Mouse (Mus musculus): ENCODE measurements around the gene Slc1a3. TPM values are rescaled to one million over a fixed set of nuclear protein-coding genes. Genes with fewer than 3 reads are reported as not detected.
A peak's percentile ranks its signal among the peaks of the same experiment; 100 is the strongest.

Gene Slc1a3
- polyA plus RNA-seq, 1 experiment from 2014 or later = 48.7 TPM

DNA sequence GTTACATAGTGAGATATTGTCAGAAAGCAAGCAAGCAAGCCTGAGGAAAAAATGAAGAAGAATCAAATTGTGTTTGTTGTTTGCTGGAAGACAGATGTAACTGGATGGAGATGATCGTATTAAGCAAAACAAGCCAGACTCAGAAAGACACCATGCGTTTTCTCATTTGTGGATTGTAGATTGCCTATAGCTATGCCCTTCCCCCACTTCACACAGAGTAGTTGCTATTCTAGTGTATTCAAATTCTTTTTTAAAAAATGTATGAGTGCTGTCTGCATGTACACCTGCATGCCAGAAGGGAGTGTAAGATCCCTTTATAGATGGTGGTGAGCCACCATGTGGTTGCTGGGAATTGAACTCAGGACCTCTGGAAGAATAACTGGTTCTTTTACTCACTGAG is 33.6 kb downstream of the Slc1a3 start:
- no peak overlapping the region for H3K4me3 ChIP-seq (ENCODE audit: low read depth, low read length)
- 89% methylated on average over 2 of the region's 2 CpGs for WGBS
- no peak overlapping the region for H3K9ac ChIP-seq (ENCODE audit: low read length)
- ATAC-seq (replicated peaks; ENCODE audit: low FRiP score) (no peak), DNase-seq (ENCODE audit: low spot score) (no peak)
- no peaks in the 10 kb centered on the region for H3K9me3 ChIP-seq (ENCODE audit: control insufficient read depth, low read length)
- H3K27ac ChIP-seq (ENCODE audit: low read depth, low read length) = no peak overlapping the region
- H3K4me1 ChIP-seq (replicated peaks; ENCODE audit: control insufficient read depth, insufficient read depth, low read length) = no peaks in the 10 kb centered on the region
- H3K36me3 ChIP-seq (ENCODE audit: control insufficient read depth, insufficient read depth, low read length) = no peaks in the 10 kb centered on the region
- H3K27me3 ChIP-seq (ENCODE audit: control insufficient read depth, insufficient read depth, low read length) = no peaks in the 10 kb centered on the region
- no peak overlapping the region for H3K4me2 ChIP-seq (ENCODE audit: low read depth, low read length, severe bottlenecking)

DNA sequence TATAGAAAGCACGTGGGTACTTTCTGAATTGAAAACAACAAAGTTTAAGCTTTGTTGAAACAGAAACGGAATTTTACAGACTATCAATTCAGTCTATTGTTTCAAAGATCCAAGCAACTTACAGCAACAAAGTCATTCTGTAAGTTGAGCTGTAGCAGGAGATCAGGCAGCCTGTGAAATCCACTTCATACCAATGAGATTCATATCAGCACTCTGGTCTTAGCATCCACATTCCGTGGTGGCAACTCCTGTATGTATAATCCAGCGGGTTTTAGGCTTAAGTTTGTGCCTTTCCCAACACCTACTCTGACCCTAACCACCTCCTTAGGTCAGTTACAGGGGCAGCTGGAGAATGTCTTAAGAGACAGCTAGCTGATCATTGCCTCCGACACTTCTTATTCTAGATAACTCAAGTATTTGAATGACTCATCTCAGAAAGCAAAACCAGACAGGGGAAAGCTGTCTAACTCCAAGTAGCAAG is 34.3 kb downstream of the Slc1a3 start:
- WGBS = 68% methylated on average over 5 of the region's 5 CpGs
- H3K4me1 ChIP-seq (replicated peaks; ENCODE audit: control insufficient read depth, insufficient read depth, low read length) = no peaks in the 10 kb centered on the region
- H3K9me3 ChIP-seq (ENCODE audit: control insufficient read depth, low read length) = no peaks in the 10 kb centered on the region
- H3K4me2 ChIP-seq (ENCODE audit: low read depth, low read length, severe bottlenecking) = no peak overlapping the region
- H3K9ac ChIP-seq (ENCODE audit: low read length) = no peak overlapping the region
- H3K36me3 ChIP-seq (ENCODE audit: control insufficient read depth, insufficient read depth, low read length) = no peaks in the 10 kb centered on the region
- ATAC-seq (replicated peaks; ENCODE audit: low FRiP score) = no peak
- no peak overlapping the region for H3K27ac ChIP-seq (ENCODE audit: low read depth, low read length)
- H3K4me3 ChIP-seq (ENCODE audit: low read depth, low read length) = no peak overlapping the region
- DNase-seq (ENCODE audit: low spot score) = no peak
- H3K27me3 ChIP-seq (ENCODE audit: control insufficient read depth, insufficient read depth, low read length) = no peaks in the 10 kb centered on the region

DNA sequence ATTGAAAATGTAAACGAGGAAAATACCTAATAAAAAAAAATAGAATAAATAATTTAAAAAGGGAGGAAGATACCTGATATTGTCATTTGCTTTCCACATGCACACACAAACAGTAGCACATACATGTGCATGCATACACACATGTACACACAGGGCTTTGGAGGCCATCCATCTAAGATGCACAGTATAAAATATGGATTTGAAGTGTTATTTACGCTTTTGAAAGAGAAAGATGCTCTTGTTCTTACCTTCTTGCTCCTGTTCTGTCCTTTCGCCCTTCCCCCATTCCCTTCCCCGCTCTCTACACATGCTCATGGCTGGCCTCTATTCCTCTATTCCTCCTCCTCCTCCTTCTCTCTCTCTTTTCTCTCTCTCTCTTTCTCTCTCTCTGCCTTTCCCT is 34.9 kb downstream of the Slc1a3 start:
- Histone ChIP-seq H3K9ac (ENCODE audit: low read length) (no peak overlapping the region), H3K9me3 (ENCODE audit: control insufficient read depth, low read length) (no peaks in the 10 kb centered on the region), H3K27ac (ENCODE audit: low read depth, low read length) (no peak overlapping the region), H3K27me3 (ENCODE audit: control insufficient read depth, insufficient read depth, low read length) (no peaks in the 10 kb centered on the region), H3K36me3 (ENCODE audit: control insufficient read depth, insufficient read depth, low read length) (no peaks in the 10 kb centered on the region), H3K4me2 (ENCODE audit: low read depth, low read length, severe bottlenecking) (no peak overlapping the region), H3K4me1 (replicated peaks; ENCODE audit: control insufficient read depth, insufficient read depth, low read length) (no peaks in the 10 kb centered on the region), H3K4me3 (ENCODE audit: low read depth, low read length) (no peak overlapping the region)
- ATAC-seq (replicated peaks; ENCODE audit: low FRiP score) = no peak
- DNase-seq (ENCODE audit: low spot score) = no peak
- 94% methylated on average over 4 of the region's 4 CpGs for WGBS

DNA sequence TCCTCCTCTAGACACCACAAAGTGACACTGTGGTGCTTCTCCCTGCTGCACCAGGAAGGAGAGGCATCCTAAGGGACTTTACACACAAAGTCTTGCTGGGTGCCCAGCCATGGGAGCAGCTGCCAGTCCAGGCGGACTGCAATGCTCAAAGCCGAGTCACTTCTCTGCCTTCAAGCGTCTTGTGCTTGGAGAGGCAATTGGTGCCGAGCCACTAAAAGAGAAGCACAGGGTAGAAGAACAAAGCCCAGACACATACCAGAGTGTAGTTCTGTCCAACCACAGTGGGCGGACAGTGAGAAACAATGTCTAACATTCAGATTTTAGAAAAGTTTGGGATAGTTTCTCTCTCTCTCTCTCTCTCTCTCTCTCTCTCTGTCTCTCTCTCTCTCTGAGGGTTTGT is 38.0 kb downstream of the Slc1a3 start:
- ATAC-seq (replicated peaks; ENCODE audit: low FRiP score) = no peak
- H3K36me3 ChIP-seq (ENCODE audit: control insufficient read depth, insufficient read depth, low read length) = no peaks in the 10 kb centered on the region
- no peak overlapping the region for H3K4me2 ChIP-seq (ENCODE audit: low read depth, low read length, severe bottlenecking)
- H3K27me3 ChIP-seq (ENCODE audit: control insufficient read depth, insufficient read depth, low read length) = no peaks in the 10 kb centered on the region
- H3K9me3 ChIP-seq (ENCODE audit: control insufficient read depth, low read length) = no peaks in the 10 kb centered on the region
- H3K27ac ChIP-seq (ENCODE audit: low read depth, low read length) = no peak overlapping the region
- DNase-seq (ENCODE audit: low spot score) = no peak
- H3K4me3 ChIP-seq (ENCODE audit: low read depth, low read length) = no peak overlapping the region
- no peak overlapping the region for H3K9ac ChIP-seq (ENCODE audit: low read length)
- WGBS = 85% methylated on average over 5 of the region's 5 CpGs
- H3K4me1 ChIP-seq (replicated peaks; ENCODE audit: control insufficient read depth, insufficient read depth, low read length) = no peaks in the 10 kb centered on the region

DNA sequence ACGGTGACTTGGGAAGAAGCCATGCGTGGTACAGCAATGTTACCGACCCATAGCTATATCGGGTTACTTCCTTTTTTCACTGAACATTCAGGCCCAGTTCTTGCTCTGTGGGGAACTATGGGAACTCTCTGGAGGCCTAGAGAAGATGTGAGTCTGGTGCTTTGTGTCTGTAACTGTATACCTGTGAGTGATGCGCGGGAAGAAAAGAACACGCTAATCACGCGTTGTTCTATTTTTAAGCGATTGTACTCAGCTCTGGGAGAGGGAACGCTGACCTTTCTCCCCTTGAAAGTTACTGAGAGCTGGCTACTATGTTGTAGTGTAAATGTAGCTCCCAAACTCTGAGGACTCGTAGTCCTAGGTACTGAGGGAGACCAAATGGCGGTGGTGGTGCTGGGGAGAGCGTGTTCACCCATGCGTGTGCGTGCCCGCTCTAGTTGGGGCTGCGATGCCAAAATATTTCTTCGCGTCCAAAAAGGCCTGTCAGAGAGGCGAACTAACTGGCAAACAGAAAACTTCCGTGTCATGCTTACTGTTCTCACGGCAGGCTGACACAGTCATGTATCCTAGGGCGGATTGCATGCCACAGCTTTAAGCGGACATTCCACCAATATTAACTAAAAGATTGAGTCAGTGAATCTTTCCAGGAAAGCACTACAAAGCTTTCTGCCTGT is 42.6 kb downstream of the Slc1a3 start:
- DNase-seq (ENCODE audit: low spot score) (no peak), ATAC-seq (replicated peaks; ENCODE audit: low FRiP score) (no peak)
- H3K9me3 ChIP-seq (ENCODE audit: control insufficient read depth, low read length) = no peaks in the 10 kb centered on the region
- no peaks in the 10 kb centered on the region for H3K36me3 ChIP-seq (ENCODE audit: control insufficient read depth, insufficient read depth, low read length)
- no peaks in the 10 kb centered on the region for H3K4me1 ChIP-seq (replicated peaks; ENCODE audit: control insufficient read depth, insufficient read depth, low read length)
- H3K4me3 ChIP-seq (ENCODE audit: low read depth, low read length) = no peak overlapping the region
- H3K9ac ChIP-seq (ENCODE audit: low read length) = no peak overlapping the region
- no peak overlapping the region for H3K4me2 ChIP-seq (ENCODE audit: low read depth, low read length, severe bottlenecking)
- H3K27ac ChIP-seq (ENCODE audit: low read depth, low read length) = no peak overlapping the region
- 94% methylated on average over 25 of the region's 25 CpGs for WGBS
- H3K27me3 ChIP-seq (ENCODE audit: control insufficient read depth, insufficient read depth, low read length) = no peaks in the 10 kb centered on the region

DNA sequence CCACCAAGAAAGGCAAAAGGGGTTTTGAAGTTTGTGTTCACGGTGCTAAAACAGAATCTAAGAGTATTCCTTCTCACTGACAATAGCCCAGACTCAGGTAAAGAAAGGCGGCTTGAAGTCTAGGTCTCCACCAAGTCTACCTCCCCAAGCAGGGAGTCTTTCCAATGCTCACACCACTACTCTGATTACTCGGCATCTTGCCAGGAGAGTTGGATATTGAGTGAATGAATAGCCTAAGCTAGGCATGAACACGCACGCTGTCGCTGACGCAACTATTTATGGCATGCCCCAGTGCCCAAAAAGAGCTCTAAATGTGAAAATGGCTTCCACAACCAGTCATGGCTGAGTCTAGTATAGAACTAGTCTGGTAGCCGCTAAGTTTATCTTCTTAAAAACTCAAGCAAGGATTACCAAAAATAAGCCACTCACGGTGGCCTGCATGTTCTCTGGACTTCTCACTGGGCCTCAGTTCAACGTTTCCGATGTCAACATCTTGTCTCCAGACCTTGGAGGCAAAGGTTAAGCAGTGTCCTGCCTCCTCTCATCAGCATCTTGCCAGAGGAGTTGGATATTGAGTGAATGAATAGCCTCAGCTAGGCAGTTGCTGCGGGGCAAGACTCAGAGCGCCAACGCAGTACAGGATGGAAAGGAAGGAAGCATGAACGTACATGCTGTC is 44.8 kb downstream of the Slc1a3 start:
- ATAC-seq (replicated peaks; ENCODE audit: low FRiP score) = no peak
- Histone ChIP-seq H3K9ac (ENCODE audit: low read length) (no peak overlapping the region), H3K4me3 (ENCODE audit: low read depth, low read length) (no peak overlapping the region), H3K4me2 (ENCODE audit: low read depth, low read length, severe bottlenecking) (no peak overlapping the region), H3K36me3 (ENCODE audit: control insufficient read depth, insufficient read depth, low read length) (no peaks in the 10 kb centered on the region), H3K9me3 (ENCODE audit: control insufficient read depth, low read length) (no peaks in the 10 kb centered on the region), H3K27ac (ENCODE audit: low read depth, low read length) (no peak overlapping the region), H3K27me3 (ENCODE audit: control insufficient read depth, insufficient read depth, low read length) (no peaks in the 10 kb centered on the region), H3K4me1 (replicated peaks; ENCODE audit: control insufficient read depth, insufficient read depth, low read length) (peaks cover 2% of the 10 kb centered on the region; the same call in 1 of the 2 replicates)
- WGBS = 96% methylated on average over 15 of the region's 15 CpGs
- no peak for DNase-seq (ENCODE audit: low spot score)

DNA sequence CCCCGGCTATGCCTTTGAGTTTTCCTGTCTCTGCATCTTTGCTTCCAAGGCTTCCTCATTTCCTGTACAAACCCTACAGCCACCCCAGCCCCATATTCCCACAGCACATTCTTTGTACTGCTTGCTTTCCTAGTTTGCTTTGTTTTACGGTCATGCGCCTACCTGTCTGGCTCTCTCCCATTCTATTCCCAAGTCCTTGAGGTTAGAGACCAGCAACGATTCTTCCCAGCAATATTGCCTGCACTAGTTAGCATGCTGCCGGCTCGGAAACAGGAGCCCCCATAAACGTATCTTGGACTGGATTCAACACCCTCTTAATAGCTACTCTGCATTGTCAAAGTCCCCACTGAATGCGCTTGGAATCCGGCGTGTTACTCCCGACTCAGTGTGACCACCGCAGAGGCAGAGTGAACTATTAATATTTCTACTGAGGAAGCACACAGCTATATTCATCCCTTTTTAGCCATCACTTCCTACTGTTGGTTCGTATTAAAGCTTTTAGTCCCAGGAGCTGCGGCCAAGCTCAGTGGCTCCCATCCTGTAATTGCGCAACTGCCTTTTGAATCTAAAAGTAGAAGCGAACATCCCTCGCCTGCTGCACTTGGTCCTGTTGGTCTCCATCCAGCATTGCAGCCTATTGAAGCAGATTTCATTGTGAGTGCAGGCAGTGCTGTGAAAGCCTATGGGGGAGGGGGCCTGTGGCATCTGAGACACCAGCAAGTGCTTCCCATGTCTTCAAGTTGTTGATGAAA is 47.0 kb downstream of the Slc1a3 start:
- Histone ChIP-seq H3K27ac (ENCODE audit: low read depth, low read length) (no peak overlapping the region), H3K36me3 (ENCODE audit: control insufficient read depth, insufficient read depth, low read length) (no peaks in the 10 kb centered on the region), H3K9ac (ENCODE audit: low read length) (no peak overlapping the region), H3K9me3 (ENCODE audit: control insufficient read depth, low read length) (no peaks in the 10 kb centered on the region), H3K4me2 (ENCODE audit: low read depth, low read length, severe bottlenecking) (no peak overlapping the region), H3K4me3 (ENCODE audit: low read depth, low read length) (no peak overlapping the region), H3K4me1 (replicated peaks; ENCODE audit: control insufficient read depth, insufficient read depth, low read length) (peaks cover 12% of the 10 kb centered on the region), H3K27me3 (ENCODE audit: control insufficient read depth, insufficient read depth, low read length) (no peaks in the 10 kb centered on the region)
- DNase-seq (ENCODE audit: low spot score) (no peak), ATAC-seq (replicated peaks; ENCODE audit: low FRiP score) (0 out of 2 replicates have a peak, but pooled peaks have one; percentile 40)
- WGBS = 73% methylated on average over 17 of the region's 17 CpGs

DNA sequence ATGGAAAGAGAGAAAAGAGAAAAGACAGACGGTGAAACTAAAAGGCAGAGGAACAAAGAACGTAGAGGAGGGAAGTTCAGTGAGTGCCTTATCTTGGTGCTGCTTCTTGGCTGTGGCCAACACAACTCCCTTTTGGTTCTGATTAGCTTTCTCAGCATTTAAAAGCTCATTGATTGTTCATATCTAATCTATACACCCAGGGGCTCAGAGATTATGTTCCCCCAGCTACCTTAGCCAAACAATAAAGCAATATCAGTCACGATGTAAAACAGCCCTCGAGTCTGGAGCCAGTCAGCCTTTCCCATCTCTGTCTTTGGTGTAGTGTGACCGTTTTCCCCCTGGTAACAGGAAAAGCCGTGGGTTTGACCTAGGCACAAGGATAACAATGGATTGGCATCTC is 48.7 kb downstream of the Slc1a3 start:
- Histone ChIP-seq H3K4me2 (ENCODE audit: low read depth, low read length, severe bottlenecking) (no peak overlapping the region), H3K27ac (ENCODE audit: low read depth, low read length) (no peak overlapping the region), H3K4me3 (ENCODE audit: low read depth, low read length) (no peak overlapping the region), H3K27me3 (ENCODE audit: control insufficient read depth, insufficient read depth, low read length) (no peaks in the 10 kb centered on the region), H3K36me3 (ENCODE audit: control insufficient read depth, insufficient read depth, low read length) (no peaks in the 10 kb centered on the region), H3K9me3 (ENCODE audit: control insufficient read depth, low read length) (no peaks in the 10 kb centered on the region), H3K4me1 (replicated peaks; ENCODE audit: control insufficient read depth, insufficient read depth, low read length) (peaks cover 12% of the 10 kb centered on the region), H3K9ac (ENCODE audit: low read length) (no peak overlapping the region)
- ATAC-seq (replicated peaks; ENCODE audit: low FRiP score) (no peak), DNase-seq (ENCODE audit: low spot score) (no peak)
- 76% methylated on average over 6 of the region's 6 CpGs for WGBS

Measured in forebrain, embryonic 11.5 days (tissue).